Mouse (Mus musculus): ENCODE data around the gene Prkar2a.

The Prkar2a gene

GRCm38 (mm10) chr9:108795762-108796161 is 106.6 kb downstream of the Prkar2a start:
- peak; percentile 32 to 71 for DNase-seq (ENCODE audit: low spot score in 2 of 2)

- DNase-seq (ENCODE audit: low spot score in 2 of 2): no peak
These were observed 107.4 kb downstream of the Prkar2a start for GRCm38 (mm10) chr9:108796351-108796981.

- no peak for DNase-seq (ENCODE audit: low spot score in 2 of 2)
These were observed 108.4 kb downstream of the Prkar2a start for GRCm38 (mm10) chr9:108797477-108797876.

GRCm38 (mm10) chr9:108798508-108799075 is 109.5 kb downstream of the Prkar2a start:
- DNase-seq (ENCODE audit: low spot score in 2 of 2): no peak

GRCm38 (mm10) chr9:108799564-108799963 is 110.5 kb downstream of the Prkar2a start:
- DNase-seq (ENCODE audit: low spot score in 2 of 2): no peak
